Mouse (Mus musculus): Measurements from ENCODE around the gene Tspo. TPM values are rescaled to one million over a fixed set of nuclear protein-coding genes. Genes with fewer than 3 reads are reported as not detected.

The Tspo gene
- 10 to 100 TPM; 81.5 to 89.5 TPM for total RNA-seq (2021)

GRCm38 (mm10) chr15:83563327-83563856, at the start of gene Tspo, which contains the start of gene Mcat:
TSS of gene Tspo (plus strand) at chr15:83563592.
TSS of gene Mcat (minus strand) at chr15:83563787.
- peak; percentile 67 to 70 for DNase-seq
- intact Hi-C loops (cut with DNase I), result loop anchor here (5.0 kb wide), 1 partner anchor 36 kb away; the partner anchor contains the start of gene Bik

- intact Hi-C loops (cut with DNase I), result loop anchor here (5.0 kb wide), 3 partner anchors 133 to 358 kb away; no protein-coding TSS in a partner anchor
- DNase-seq, result no peak
These were observed 48.4 kb upstream of the Tspo start for GRCm38 (mm10) chr15:83515018-83515417.

GRCm38 (mm10) chr15:83518215-83519048, 45.0 kb upstream of the Tspo start:
- intact Hi-C loops (cut with DNase I), result loop anchor here (5.0 kb wide), 3 partner anchors 136 to 361 kb away; no protein-coding TSS in a partner anchor
- peak; percentile 81 to 89 for DNase-seq

- intact Hi-C loops (cut with DNase I), result no loop called here
- no peak for DNase-seq
These were observed 42.5 kb upstream of the Tspo start for GRCm38 (mm10) chr15:83520861-83521382.

DNA sequence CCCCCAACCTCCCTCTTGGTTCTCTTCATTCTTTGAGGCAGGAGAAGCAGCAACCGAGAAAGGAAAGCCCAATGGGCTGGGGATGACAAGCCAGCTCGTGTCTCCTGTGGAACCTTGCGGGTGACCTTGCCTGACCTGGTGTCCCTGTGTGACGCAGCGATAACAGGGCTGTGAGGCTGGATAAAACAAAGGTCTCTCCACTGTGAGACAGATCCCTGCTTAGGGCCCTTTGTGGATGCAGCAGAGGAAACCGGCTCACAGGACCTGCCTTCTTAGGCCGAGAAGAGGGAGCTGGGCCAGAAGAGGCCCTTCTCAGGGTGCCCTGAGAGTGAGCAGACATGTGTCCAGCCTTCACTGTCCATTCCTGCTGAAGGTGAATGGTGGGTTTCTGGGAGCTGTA, 40.2 kb upstream of the Tspo start:
- intact Hi-C loops (cut with DNase I), result no loop called here
- peak; percentile 68 to 71 for DNase-seq

GRCm38 (mm10) chr15:83523638-83524332, 39.6 kb upstream of the Tspo start:
- intact Hi-C loops (cut with DNase I), result no loop called here
- peak; percentile 74 to 75 for DNase-seq

GRCm38 (mm10) chr15:83524333-83524729, 39.1 kb upstream of the Tspo start:
- no peak for DNase-seq
- intact Hi-C loops (cut with DNase I), result no loop called here

DNA sequence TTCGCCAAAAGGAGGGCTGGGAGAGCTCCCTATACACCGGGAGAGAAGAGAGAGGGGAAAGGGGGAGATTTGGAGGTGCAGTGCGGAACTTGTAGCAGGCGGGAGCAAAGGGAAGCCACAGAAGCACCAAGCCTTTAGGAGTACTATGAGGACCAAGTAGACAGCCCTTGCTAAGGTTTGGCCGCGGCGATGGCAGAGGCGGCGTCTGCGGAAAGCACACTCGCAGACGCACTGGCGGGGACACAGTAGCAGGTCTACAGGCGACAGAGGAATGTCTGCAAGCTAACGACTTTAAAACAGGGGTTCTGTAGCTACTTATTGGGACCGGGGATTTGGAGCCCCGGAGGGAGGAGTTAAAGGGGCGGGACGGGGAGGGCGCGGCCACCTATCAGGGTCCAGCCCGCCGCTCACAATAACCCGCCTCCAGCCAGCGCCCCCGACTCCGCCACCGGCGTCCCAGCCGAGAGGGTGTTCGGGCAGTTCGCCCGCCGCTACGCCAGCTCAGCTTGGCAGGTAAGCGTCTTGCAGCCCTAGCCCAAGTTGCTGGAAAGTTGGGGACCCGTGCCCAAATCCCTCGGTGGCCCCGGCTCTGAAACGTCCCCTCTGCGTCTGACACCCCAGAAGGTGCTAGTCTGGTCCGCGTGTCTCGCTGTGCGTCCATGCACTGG, 36.8 kb upstream of the Tspo start, which contains the start of gene Bik:
TSS of gene Bik (plus strand) at position 439 of the 668 bp plus-strand sequence.
- intact Hi-C loops (cut with DNase I), result loop anchor here (5.0 kb wide), 1 partner anchor 36 kb away; the partner anchor contains the start of genes Mcat and Tspo
- DNase-seq, result peak; percentile 79 to 84

- no peak for DNase-seq
- intact Hi-C loops (cut with DNase I), result loop anchor here (5.0 kb wide), 1 partner anchor 35 kb away; the partner anchor contains the start of genes Mcat and Tspo
These were observed 36.3 kb upstream of the Tspo start for GRCm38 (mm10) chr15:83527092-83527437.

- no peak for DNase-seq
- intact Hi-C loops (cut with DNase I), result loop anchor here (5.0 kb wide), 1 partner anchor 35 kb away; the partner anchor contains the start of genes Mcat and Tspo
These were observed 35.6 kb upstream of the Tspo start for GRCm38 (mm10) chr15:83527747-83528146.

DNA sequence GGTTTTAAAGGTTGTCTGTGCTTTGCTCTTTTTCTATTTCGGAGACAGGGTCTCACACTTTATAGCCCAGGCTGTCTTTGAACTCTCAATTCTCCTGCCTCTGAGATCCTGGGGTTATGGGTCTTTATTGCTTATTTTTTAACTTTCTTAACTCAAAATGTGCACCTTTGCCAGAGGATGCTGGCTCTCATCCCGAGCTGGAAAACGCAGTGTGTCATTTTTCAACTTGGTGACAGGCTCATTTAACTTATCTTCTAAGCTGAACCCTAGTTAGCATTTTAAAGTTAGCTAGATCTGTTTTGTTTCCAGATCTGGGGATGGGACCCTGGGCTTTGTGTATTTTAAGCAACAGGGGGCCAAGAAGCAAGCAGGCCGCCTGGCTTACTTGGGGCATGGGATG, 34.5 kb upstream of the Tspo start:
- intact Hi-C loops (cut with DNase I), result loop anchor here (5.0 kb wide), 1 partner anchor 33 kb away; the partner anchor contains the start of genes Mcat and Tspo

DNA sequence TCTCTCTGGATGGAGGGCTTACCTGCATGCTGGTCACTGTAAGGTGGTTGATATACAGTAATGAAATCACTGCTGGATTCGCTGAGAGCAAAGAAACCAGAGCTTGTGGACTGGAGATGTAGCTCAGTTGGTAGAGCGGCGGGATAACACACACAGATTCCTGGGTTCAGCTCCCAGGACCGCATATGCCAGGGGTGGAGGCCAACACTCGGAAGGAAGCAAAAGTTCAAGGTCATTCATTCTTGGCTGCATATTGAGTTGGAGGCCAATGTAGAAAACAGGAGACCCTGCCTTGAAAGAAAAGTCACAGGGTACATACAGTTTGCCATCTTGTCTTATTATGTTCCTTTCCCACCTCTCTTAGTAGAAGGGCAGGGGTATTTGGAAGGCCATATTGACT, 33.6 kb upstream of the Tspo start:
- DNase-seq, result peak; percentile 55 to 67
- intact Hi-C loops (cut with DNase I), result loop anchor here (5.0 kb wide), 1 partner anchor 33 kb away; the partner anchor contains the start of genes Mcat and Tspo

More for the DNA sequence above, 34.5 kb upstream of the Tspo start:
- DNase-seq, result no peak

DNA sequence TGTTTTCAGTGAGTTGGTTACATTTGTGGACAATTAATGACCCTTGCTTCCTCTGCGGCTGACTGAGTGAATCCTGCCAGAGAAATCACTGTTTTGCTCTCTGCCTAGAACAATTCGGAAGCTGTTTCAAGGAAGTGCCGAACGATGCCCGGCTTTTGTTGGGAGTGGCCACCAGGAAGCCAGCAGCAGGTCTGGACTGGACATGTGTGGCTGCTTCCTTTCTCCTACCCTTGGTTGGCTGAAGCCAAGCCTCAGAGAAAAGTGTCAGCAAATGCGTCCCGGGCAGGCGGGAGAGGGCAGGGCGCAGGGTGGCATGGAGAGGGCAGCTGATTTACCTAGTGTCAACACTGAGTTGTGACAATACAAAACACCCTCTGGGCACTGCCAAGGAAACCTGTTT, 33.2 kb upstream of the Tspo start:
- intact Hi-C loops (cut with DNase I), result no loop called here

DNA sequence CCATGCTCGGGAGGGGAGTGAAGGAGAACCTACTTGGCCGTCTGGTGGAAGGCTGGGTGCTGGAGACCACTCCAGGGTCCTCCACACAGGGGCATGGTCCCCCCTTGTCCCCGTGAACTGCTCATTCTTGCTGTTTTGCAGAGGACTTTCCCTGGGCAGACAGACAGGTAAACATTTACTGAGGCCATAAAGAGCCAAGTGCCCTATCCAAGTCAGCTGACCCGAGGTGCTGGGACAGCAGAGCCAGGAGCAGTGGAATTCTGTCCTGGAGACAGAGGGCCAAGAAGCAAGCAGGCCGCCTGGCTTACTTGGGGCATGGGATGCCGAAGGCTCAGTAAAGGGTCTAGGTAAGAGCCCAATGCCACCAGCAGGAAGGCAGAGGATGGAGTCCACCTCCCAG, 32.7 kb upstream of the Tspo start:
- intact Hi-C loops (cut with DNase I), result no loop called here
- no peak for DNase-seq

More for the DNA sequence above, 33.2 kb upstream of the Tspo start:
- peak; percentile 60 to 62 for DNase-seq

DNA sequence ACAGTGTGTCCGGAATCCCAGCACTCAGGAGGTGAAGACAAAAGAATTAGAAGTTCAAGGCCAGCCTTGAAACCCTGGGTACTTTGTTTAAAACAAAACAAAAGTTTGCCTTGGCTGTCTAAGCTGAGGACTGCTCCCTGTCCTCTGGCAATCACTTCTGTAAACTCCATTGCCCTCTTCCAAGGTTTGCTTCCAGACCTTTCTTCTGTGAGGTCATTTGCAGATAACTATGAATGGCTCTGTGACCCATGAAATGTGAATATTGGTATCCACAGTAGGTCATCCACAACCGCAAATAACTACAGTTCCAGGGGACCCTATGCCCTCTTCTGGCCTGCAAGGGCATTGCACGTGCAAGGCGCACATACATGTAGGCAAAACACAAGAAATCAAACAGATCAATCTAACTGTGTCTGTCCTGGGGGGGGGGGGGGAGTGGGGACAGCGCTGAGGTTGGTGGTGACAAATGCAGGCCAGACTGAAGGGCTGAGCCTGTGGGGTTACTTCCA, 31.4 kb upstream of the Tspo start:
- intact Hi-C loops (cut with DNase I), result no loop called here
- DNase-seq, result no peak

DNA sequence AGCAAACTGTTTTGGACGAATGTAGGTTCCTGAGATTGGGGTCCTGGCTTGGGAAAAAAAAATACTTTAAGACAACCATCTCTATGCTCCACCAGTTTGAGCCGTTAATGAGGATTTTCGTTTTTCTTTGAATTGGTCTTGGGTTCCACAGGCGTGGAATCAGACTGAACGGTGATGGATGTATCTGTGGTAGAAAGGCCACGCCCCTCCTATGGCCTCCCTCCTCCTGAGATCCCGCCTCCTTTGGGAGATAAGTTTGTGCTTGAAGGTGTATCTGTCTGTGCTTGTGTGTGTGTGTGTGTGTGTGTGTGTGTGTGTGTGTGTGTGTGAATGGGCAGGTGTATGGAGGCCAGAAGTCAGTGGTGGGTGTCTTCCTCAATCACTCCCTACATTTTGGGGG, 30.8 kb upstream of the Tspo start:
- intact Hi-C loops (cut with DNase I), result no loop called here

GRCm38 (mm10) chr15:83534960-83535889, 28.2 kb upstream of the Tspo start:
- peak; percentile 51 to 55 for DNase-seq
- intact Hi-C loops (cut with DNase I), result no loop called here

More for the DNA sequence above, 30.8 kb upstream of the Tspo start:
- no peak for DNase-seq

DNA sequence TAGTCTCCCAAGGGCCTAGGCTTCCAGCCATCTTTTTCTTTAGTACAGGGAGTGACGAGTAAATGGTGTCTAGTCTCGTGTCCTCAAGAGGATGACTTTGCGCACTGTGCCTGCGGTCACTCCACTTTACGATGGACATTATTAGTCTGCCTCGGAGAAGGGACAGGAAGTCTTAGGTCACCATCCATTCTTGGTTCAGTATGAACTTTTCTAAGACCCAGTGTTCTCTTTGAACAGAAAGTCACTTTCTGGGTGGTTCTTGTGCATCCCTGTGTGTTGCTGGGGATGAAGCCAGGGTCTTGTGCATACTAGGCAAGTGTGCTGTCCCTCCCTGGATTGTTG, 27.5 kb upstream of the Tspo start:
- DNase-seq, result no peak
- intact Hi-C loops (cut with DNase I), result no loop called here

- intact Hi-C loops (cut with DNase I), result no loop called here
- DNase-seq, result no peak
These were observed 24.5 kb upstream of the Tspo start for GRCm38 (mm10) chr15:83538855-83539254.

All from heart, postnatal 10 days (tissue).